In the genomic region with DNA sequence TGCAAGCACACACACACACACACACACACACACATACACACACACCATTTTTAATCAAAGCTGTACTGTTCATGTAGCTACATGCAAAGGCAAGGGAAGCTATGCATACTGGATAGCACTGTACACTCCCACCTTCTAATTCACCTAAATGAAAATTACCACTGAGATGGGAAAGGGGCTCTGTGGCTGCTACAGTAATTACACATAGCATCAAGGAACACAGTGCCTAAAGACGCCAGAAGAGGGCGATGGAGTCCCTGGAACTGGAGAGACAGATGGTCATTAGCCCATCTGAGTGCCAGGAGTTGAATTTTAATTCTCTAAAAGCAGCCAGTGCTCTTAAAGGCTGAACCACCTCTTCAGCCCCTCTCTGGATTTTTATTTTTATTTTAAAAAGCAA, we compare ENCODE assay signal across 7 mouse cellular contexts. TPM values are rescaled to one million over a fixed set of nuclear protein-coding genes. Genes with fewer than 3 reads are reported as not detected.
DNase-seq lines count a peak whose midpoint lies in the region; ATAC-seq lines count a peak whose summit lies in the region.

No protein-coding gene starts in this region.

- no peak overlapping the region for H3K27ac ChIP-seq in liver, embryonic 11.5 days (ENCODE audit: low read depth, low read length)

- H3K36me3 ChIP-seq in liver, embryonic 11.5 days (ENCODE audit: control insufficient read depth, insufficient read depth, low read length) = no peaks in the 10 kb centered on the region

- WGBS in liver, embryonic 11.5 days = 11% methylated on average over 2 of the region's 2 CpGs

- no peaks in the 10 kb centered on the region for H3K4me1 ChIP-seq in liver, embryonic 11.5 days (replicated peaks; ENCODE audit: control insufficient read depth, insufficient read depth, low read length)

- ATAC-seq in liver, embryonic 11.5 days (replicated peaks; ENCODE audit: low FRiP score) = no peak

- no peak overlapping the region for H3K4me2 ChIP-seq in liver, embryonic 11.5 days

- no peak overlapping the region for H3K4me3 ChIP-seq in liver, embryonic 11.5 days (ENCODE audit: low read depth, low read length)

- no peaks in the 10 kb centered on the region for H3K9me3 ChIP-seq in liver, embryonic 11.5 days (ENCODE audit: control insufficient read depth, low read length)

- peak; percentile 30 for DNase-seq in liver
- no peak for DNase-seq in liver, embryonic 11.5 days (ENCODE audit: low spot score)
- DNase-seq in adipocyte (ENCODE audit: low spot score) = peak; percentile 29
- DNase-seq in embryo, embryonic 11 days = peak; percentile 70
- peak; percentile 59 for DNase-seq in layer of hippocampus, adult 11-12 months (ENCODE audit: low spot score)
- DNase-seq in mesoderm, embryonic 11.5 days (ENCODE audit: low read depth, low spot score) = peak; percentile 71
- peak; percentile 51 for DNase-seq in thymus, postnatal 25 days

- H3K9ac ChIP-seq in liver, embryonic 11.5 days (ENCODE audit: low read depth, low read length) = no peak overlapping the region

- H3K27me3 ChIP-seq in liver, embryonic 11.5 days (replicated peaks; ENCODE audit: control insufficient read depth, insufficient read depth, low read length) = no peaks in the 10 kb centered on the region

RNA-seq across cellular contexts. Expression of gene Akap11, which starts 53.7 kb away (rescaled TPM):
- 10.0 and 10.1 TPM in 2 replicates for polyA plus RNA-seq in liver, embryonic 11.5 days (2014; fragmentation: Nextera tagmentation; extraction: Ambion mirVana)
